Mouse (Mus musculus) megakaryocyte, embryonic 14.5 days (primary cell): Measurements from ENCODE around the gene Olfr1062.

Experiments
- FLI1 ChIP-seq: IDR thresholded peaks from 2 replicates; pipeline ENCODE4 v1.6.1; 2012; ENCODE audit warnings: low read length, inconsistent platforms, mixed read lengths
- GATA1 ChIP-seq: IDR thresholded peaks from 3 replicates; pipeline ENCODE4 v1.6.1; 2012; ENCODE audit warnings: mixed read lengths, low read length, inconsistent platforms, borderline replicate concordance

DNA sequence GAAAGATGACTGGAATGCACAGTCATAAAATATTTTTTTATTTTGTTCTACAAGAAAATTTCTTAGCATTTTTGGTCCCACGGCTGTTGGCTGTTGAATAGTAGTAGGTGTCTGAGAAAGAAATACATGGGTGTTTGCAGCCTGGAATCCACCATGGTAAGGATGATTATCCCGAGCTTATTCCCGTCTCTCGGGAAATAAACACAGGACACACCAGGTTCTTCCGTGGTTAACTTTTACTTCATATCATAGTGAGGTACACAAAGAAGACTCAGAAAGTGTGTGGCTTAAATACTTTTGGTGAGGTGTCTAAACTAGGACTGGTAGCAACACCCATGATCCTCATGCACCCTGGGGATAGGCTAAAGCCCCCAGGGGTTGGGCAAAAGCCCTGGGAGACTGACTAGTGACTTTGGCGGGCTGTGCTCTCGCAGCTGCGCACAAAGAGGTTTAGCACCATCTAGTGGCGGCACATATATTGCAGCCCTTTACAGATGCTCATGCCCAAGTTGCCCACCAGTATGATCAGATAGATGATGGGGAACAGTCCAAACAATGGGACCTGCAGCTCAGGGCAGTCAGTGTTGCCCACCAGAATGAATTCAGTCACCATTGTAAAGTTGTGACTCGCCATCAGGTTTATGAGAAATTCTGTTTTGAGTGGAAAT is 38.0 kb upstream of the Olfr1062 start:
- TF ChIP-seq GATA1 = no peak
- no peak for TF ChIP-seq FLI1
